Mouse (Mus musculus): ENCODE measurements at regions not wholly inside any gene's neighbourhood (a gene's known extent, or its start where the extent isn't known, plus 50 kb on each side); places are given as distances from the start of the nearest gene placed in this dataset.

- ATAC-seq (ENCODE audit: low FRiP score, low read depth): no peak; the same call in 1 of the 2 replicates
- no peak overlapping the region for H3K27ac ChIP-seq (replicated peaks; ENCODE audit: low read depth, low read length)
- H3K4me1 ChIP-seq (ENCODE audit: control insufficient read depth, insufficient read depth, low read length): peaks cover 21% of the 10 kb centered on the region
- TF ChIP-seq POLR2A (IDR thresholded peaks at IDR 0.05; ENCODE audit: borderline replicate concordance, extremely low read depth, insufficient read depth, insufficient read length): no peak
- no peaks in the 10 kb centered on the region for H3K36me3 ChIP-seq (ENCODE audit: control insufficient read depth, insufficient read depth, low read length)
- H3K4me3 ChIP-seq (replicated peaks; ENCODE audit: low read length): no peak overlapping the region
- 0 out of 2 replicates have a peak, but pooled peaks cover 6% of the 10 kb centered on the region for H3K27me3 ChIP-seq (ENCODE audit: control insufficient read depth, insufficient read depth, low read length)
- H3K9me3 ChIP-seq (ENCODE audit: control insufficient read depth, low read length): no peaks in the 10 kb centered on the region
- H3K4me2 ChIP-seq (replicated peaks; ENCODE audit: low read depth, low read length, severe bottlenecking): no peak overlapping the region; the same call in 1 of the 2 replicates
- no peak for DNase-seq (ENCODE audit: low spot score)
- H3K9ac ChIP-seq (ENCODE audit: low read depth, low read length, severe bottlenecking): no peak overlapping the region
- 20% methylated on average over 22 of the region's 22 CpGs for WGBS
Measured at GRCm38 (mm10) chr11:114472501-114473260, 195.6 kb upstream of the Rpl38 start.

- DNase-seq (ENCODE audit: low spot score): peak; percentile 86
- no peak overlapping the region for H3K4me3 ChIP-seq (replicated peaks; ENCODE audit: low read length)
- 0 out of 2 replicates have a peak overlapping the region, but pooled peaks have one; percentile 12 for H3K9ac ChIP-seq (ENCODE audit: low read depth, low read length, severe bottlenecking)
- peak; percentile 61; the same call in 1 of the 2 replicates for ATAC-seq (ENCODE audit: low FRiP score, low read depth)
- TF ChIP-seq POLR2A (IDR thresholded peaks at IDR 0.05; ENCODE audit: borderline replicate concordance, extremely low read depth, insufficient read depth, insufficient read length): no peak
- H3K36me3 ChIP-seq (ENCODE audit: control insufficient read depth, insufficient read depth, low read length): no peaks in the 10 kb centered on the region
- H3K27me3 ChIP-seq (ENCODE audit: control insufficient read depth, insufficient read depth, low read length): 0 out of 2 replicates have a peak, but pooled peaks cover 6% of the 10 kb centered on the region
- 3% methylated on average over 8 of the region's 8 CpGs for WGBS
- H3K4me2 ChIP-seq (replicated peaks; ENCODE audit: low read depth, low read length, severe bottlenecking): peak overlapping the region; percentile 30
- peaks cover 38% of the 10 kb centered on the region for H3K4me1 ChIP-seq (ENCODE audit: control insufficient read depth, insufficient read depth, low read length)
- H3K9me3 ChIP-seq (ENCODE audit: control insufficient read depth, low read length): no peaks in the 10 kb centered on the region
- H3K27ac ChIP-seq (replicated peaks; ENCODE audit: low read depth, low read length): no peak overlapping the region
Measured at GRCm38 (mm10) chr11:114468394-114468793, 199.9 kb upstream of the Rpl38 start.

GRCm38 (mm10) chr11:114467803-114468202 is 200.5 kb upstream of the Rpl38 start:
- Histone ChIP-seq H3K4me3 (replicated peaks; ENCODE audit: low read length) (no peak overlapping the region), H3K9me3 (ENCODE audit: control insufficient read depth, low read length) (no peaks in the 10 kb centered on the region), H3K27ac (replicated peaks; ENCODE audit: low read depth, low read length) (no peak overlapping the region), H3K27me3 (ENCODE audit: control insufficient read depth, insufficient read depth, low read length) (0 out of 2 replicates have a peak, but pooled peaks cover 6% of the 10 kb centered on the region), H3K4me1 (ENCODE audit: control insufficient read depth, insufficient read depth, low read length) (peaks cover 38% of the 10 kb centered on the region), H3K4me2 (replicated peaks; ENCODE audit: low read depth, low read length, severe bottlenecking) (peak overlapping the region; percentile 30; the same call in 1 of the 2 replicates), H3K36me3 (ENCODE audit: control insufficient read depth, insufficient read depth, low read length) (no peaks in the 10 kb centered on the region), H3K9ac (ENCODE audit: low read depth, low read length, severe bottlenecking) (no peak overlapping the region)
- ATAC-seq (ENCODE audit: low FRiP score, low read depth) (peak; percentile 73), DNase-seq (ENCODE audit: low spot score) (peak; percentile 84)
- TF ChIP-seq POLR2A (IDR thresholded peaks at IDR 0.05; ENCODE audit: borderline replicate concordance, extremely low read depth, insufficient read depth, insufficient read length): no peak
- WGBS: 3% methylated on average over 8 of the region's 8 CpGs

- WGBS: 23% methylated on average over 5 of the region's 5 CpGs
- peaks cover 32% of the 10 kb centered on the region for H3K4me1 ChIP-seq (ENCODE audit: control insufficient read depth, insufficient read depth, low read length)
Measured at GRCm38 (mm10) chr11:114465486-114465885, 202.8 kb upstream of the Rpl38 start.

GRCm38 (mm10) chr11:114462755-114463374 is 205.5 kb upstream of the Rpl38 start:
- WGBS: 22% methylated on average over 6 of the region's 6 CpGs
- Histone ChIP-seq H3K27ac (replicated peaks; ENCODE audit: low read depth, low read length) (no peak overlapping the region), H3K36me3 (ENCODE audit: control insufficient read depth, insufficient read depth, low read length) (no peaks in the 10 kb centered on the region), H3K9me3 (ENCODE audit: control insufficient read depth, low read length) (no peaks in the 10 kb centered on the region), H3K4me2 (replicated peaks; ENCODE audit: low read depth, low read length, severe bottlenecking) (no peak overlapping the region), H3K9ac (ENCODE audit: low read depth, low read length, severe bottlenecking) (no peak overlapping the region), H3K4me1 (ENCODE audit: control insufficient read depth, insufficient read depth, low read length) (peaks cover 21% of the 10 kb centered on the region), H3K27me3 (ENCODE audit: control insufficient read depth, insufficient read depth, low read length) (no peaks in the 10 kb centered on the region), H3K4me3 (replicated peaks; ENCODE audit: low read length) (no peak overlapping the region)
- ATAC-seq (ENCODE audit: low FRiP score, low read depth) (no peak), DNase-seq (ENCODE audit: low spot score) (peak; percentile 47)
- TF ChIP-seq POLR2A (IDR thresholded peaks at IDR 0.05; ENCODE audit: borderline replicate concordance, extremely low read depth, insufficient read depth, insufficient read length): no peak

More at GRCm38 (mm10) chr11:114465486-114465885, 202.8 kb upstream of the Rpl38 start:
- Histone ChIP-seq H3K4me2 (replicated peaks; ENCODE audit: low read depth, low read length, severe bottlenecking) (no peak overlapping the region), H3K27ac (replicated peaks; ENCODE audit: low read depth, low read length) (no peak overlapping the region), H3K9ac (ENCODE audit: low read depth, low read length, severe bottlenecking) (no peak overlapping the region), H3K4me3 (replicated peaks; ENCODE audit: low read length) (no peak overlapping the region), H3K36me3 (ENCODE audit: control insufficient read depth, insufficient read depth, low read length) (no peaks in the 10 kb centered on the region), H3K9me3 (ENCODE audit: control insufficient read depth, low read length) (no peaks in the 10 kb centered on the region), H3K27me3 (ENCODE audit: control insufficient read depth, insufficient read depth, low read length) (no peaks in the 10 kb centered on the region)
- ATAC-seq (ENCODE audit: low FRiP score, low read depth) (no peak), DNase-seq (ENCODE audit: low spot score) (no peak)
- TF ChIP-seq POLR2A (IDR thresholded peaks at IDR 0.05; ENCODE audit: borderline replicate concordance, extremely low read depth, insufficient read depth, insufficient read length): no peak
